Mouse (Mus musculus): ENCODE data around the gene Fam221a. TPM values are rescaled to one million over a fixed set of nuclear protein-coding genes. Genes with fewer than 3 reads are reported as not detected.

Gene Fam221a
- polyA plus RNA-seq, 1 experiment from 2014 or later = 3.2 TPM

DNA sequence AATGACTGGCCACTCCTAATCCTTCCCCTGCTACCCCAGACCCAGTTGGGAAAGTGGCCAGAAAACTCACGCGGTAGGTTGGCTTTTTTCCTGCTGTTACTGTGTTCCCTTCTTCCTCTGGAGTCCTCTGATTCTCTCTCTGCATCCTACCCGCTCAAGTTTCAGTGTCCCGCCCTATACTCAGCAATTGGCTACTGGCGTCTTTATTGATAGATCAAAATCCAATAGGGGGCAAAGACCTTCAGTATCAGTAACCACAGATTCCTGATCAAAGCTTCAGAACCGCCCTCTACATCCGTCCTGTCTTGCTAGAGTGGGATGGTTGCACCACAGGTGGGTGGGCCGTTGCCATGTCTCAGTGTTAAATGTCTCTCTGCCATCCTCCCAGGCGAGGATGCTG lies 29.0 kb upstream of the Fam221a start:
- 0 out of 2 replicates have a peak, but pooled peaks cover 6% of the 10 kb centered on the region for H3K36me3 ChIP-seq
- WGBS = 12% methylated on average over 9 of the region's 9 CpGs
- no peak overlapping the region for H3K27ac ChIP-seq (replicated peaks)
- no peaks in the 10 kb centered on the region for H3K4me1 ChIP-seq (replicated peaks)
- no peak overlapping the region for H3K4me2 ChIP-seq
- no peak overlapping the region for H3K9ac ChIP-seq
- no peak for ATAC-seq (ENCODE audit: low read depth)
- no peak overlapping the region for H3K4me3 ChIP-seq
- H3K9me3 ChIP-seq = no peaks in the 10 kb centered on the region
- no peaks in the 10 kb centered on the region for H3K27me3 ChIP-seq

DNA sequence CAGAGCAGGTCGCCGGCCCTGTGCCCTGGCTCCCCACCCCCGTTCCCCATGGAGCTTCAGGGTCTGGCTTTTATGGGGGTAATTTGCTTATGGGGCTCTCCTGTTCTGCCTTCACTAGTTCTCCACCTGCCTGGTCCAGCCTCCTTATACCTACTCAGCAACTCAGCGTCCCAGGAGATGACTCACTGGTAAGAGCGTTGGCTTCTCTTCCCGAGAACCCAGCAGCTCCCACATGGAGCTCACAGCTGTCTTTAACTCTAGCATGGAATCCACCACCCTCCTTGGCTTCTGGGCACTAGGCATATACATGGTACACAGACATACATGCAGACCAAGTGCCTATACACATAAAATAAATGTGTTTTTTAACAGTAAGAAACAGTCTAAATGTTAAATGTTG lies 28.4 kb upstream of the Fam221a start:
- ATAC-seq (ENCODE audit: low read depth) = no peak
- Histone ChIP-seq H3K4me1 (replicated peaks) (no peaks in the 10 kb centered on the region), H3K36me3 (0 out of 2 replicates have a peak, but pooled peaks cover 6% of the 10 kb centered on the region), H3K4me3 (no peak overlapping the region), H3K27me3 (no peaks in the 10 kb centered on the region), H3K4me2 (no peak overlapping the region), H3K9ac (no peak overlapping the region), H3K9me3 (no peaks in the 10 kb centered on the region), H3K27ac (replicated peaks) (no peak overlapping the region)
- WGBS = 21% methylated on average over 6 of the region's 6 CpGs

DNA sequence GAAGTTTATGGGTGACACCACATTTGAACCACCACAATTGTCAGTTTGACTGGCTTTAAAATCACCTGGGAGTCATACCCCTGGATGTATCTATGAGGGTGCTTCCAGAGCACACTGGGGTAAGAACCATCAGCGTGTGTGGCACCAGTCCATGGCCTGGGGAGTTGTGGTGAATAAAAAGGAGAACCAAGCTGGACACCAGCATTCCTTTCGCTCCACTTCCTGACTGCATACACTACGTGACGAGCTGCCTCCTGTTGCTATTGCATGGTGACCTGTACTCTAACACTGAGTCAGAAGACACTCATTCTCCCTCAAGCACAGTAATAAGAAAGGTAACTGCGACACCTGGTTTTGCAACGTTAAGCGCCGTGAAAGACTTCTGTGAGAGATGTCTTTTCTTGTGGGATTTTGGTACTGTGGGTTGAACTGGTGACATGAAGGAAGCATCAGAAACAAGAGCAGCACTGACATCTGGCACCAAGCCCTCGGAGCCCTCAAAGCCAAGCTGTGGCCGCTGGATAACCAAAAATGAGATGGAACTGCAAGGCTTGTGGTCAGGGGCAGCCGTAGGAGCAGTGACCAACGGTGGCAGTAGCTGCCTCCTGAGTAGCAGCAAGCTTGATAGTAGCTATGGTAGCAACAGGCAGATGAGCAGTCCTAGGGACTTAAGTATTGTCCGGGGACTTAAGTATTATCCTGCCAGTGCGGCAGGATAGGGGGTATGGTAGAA lies 23.6 kb upstream of the Fam221a start:
- Histone ChIP-seq H3K4me3 (no peak overlapping the region), H3K27me3 (no peaks in the 10 kb centered on the region), H3K9me3 (no peaks in the 10 kb centered on the region), H3K4me1 (replicated peaks) (no peaks in the 10 kb centered on the region), H3K27ac (replicated peaks) (no peak overlapping the region), H3K36me3 (no peaks in the 10 kb centered on the region), H3K9ac (no peak overlapping the region), H3K4me2 (no peak overlapping the region)
- 84% methylated on average over 14 of the region's 14 CpGs for WGBS
- ATAC-seq (ENCODE audit: low read depth) = no peak

DNA sequence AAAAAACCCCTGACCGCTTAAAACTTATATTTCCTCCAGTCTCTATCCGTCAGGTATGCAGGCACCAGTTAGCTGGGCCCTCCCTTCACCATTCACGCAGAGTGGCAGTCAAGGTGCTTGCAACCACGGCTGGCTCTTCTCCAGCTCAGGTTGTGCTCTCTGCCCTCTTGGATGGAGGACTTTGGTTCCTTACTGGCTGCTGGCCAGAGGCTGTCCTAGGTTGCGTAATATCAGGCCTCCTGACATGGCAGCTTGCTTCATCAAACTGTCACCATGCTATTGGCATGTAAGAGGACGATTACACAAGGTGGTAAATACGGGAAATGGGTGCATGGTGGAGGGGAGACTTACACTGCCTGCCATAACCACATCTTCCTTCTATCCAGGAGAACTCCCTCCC lies 17.7 kb upstream of the Fam221a start:
- H3K9me3 ChIP-seq = no peaks in the 10 kb centered on the region
- ATAC-seq (ENCODE audit: low read depth) = no peak
- no peaks in the 10 kb centered on the region for H3K36me3 ChIP-seq
- no peak overlapping the region for H3K27ac ChIP-seq (replicated peaks)
- no peak overlapping the region for H3K4me3 ChIP-seq
- H3K9ac ChIP-seq = no peak overlapping the region
- no peaks in the 10 kb centered on the region for H3K4me1 ChIP-seq (replicated peaks)
- 93% methylated on average over 7 of the region's 7 CpGs for WGBS
- H3K4me2 ChIP-seq = no peak overlapping the region
- H3K27me3 ChIP-seq = no peaks in the 10 kb centered on the region

DNA sequence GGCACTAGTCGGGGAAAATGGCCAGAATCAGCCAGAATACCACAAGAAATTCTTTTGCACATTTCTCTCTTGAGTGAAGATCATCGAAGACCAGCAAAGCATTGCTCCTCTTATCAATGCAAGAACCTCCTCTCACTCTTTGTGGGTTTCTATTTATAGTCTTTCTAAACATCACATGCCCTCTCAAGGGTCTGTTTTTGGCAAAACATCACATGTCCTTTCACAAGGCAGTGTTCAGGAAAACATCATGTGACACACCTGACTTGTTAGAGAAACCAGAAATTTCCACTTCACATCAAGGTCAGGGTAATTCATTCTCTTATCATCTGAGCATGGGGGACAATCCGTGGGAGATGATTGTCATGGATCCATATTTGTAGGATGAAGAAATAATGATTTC lies 12.9 kb upstream of the Fam221a start:
- no peak overlapping the region for H3K4me2 ChIP-seq
- H3K4me3 ChIP-seq = no peak overlapping the region
- no peak for ATAC-seq (ENCODE audit: low read depth)
- H3K9ac ChIP-seq = no peak overlapping the region
- no peaks in the 10 kb centered on the region for H3K36me3 ChIP-seq
- no peaks in the 10 kb centered on the region for H3K4me1 ChIP-seq (replicated peaks)
- no peaks in the 10 kb centered on the region for H3K9me3 ChIP-seq
- 89% methylated on average over 3 of the region's 3 CpGs for WGBS
- H3K27me3 ChIP-seq = no peaks in the 10 kb centered on the region
- no peak overlapping the region for H3K27ac ChIP-seq (replicated peaks)

DNA sequence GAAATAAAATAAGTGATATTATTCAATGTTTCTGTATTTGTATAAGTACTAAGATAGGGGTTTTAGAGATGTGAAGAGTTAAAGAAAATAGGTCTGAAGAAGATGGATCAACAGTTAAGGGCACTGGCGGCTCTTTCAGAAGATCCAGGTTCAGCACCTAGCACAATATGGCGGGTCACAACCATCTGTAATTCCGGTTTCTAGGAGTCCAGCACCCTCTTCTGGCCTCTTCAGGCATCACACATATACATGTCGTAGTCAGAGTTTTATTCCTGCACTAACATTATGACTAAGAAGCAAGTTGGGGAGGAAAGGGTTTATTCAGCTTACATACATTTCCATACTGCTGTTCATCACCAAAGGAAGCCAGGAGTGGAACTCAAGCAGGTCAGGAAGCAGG lies 12.4 kb upstream of the Fam221a start:
- no peak overlapping the region for H3K4me3 ChIP-seq
- ATAC-seq (ENCODE audit: low read depth) = no peak
- no peaks in the 10 kb centered on the region for H3K9me3 ChIP-seq
- no peak overlapping the region for H3K27ac ChIP-seq (replicated peaks)
- WGBS = 71% methylated on average over 4 of the region's 4 CpGs
- H3K4me1 ChIP-seq (replicated peaks) = no peaks in the 10 kb centered on the region
- no peaks in the 10 kb centered on the region for H3K36me3 ChIP-seq
- no peak overlapping the region for H3K9ac ChIP-seq
- H3K4me2 ChIP-seq = no peak overlapping the region
- no peaks in the 10 kb centered on the region for H3K27me3 ChIP-seq

DNA sequence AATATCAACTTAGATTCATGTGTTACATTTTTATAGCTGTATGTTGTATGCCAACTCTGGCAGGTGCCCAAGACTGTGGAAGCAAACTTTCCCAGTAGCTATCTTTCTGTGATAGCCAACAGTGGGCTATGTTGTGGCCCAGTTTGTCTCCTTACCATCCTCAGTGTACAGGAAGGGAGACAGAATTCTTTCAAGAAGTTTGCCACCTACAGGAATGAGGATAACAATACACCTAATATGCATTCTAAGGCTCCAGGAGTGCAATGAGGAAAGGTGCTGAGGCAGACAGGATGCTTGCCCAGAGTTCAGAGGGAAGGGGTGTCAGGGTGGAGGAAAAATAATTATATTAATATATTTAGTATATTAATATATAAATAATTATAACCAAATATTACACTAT lies 7.1 kb upstream of the Fam221a start:
- Histone ChIP-seq H3K27ac (replicated peaks) (no peak overlapping the region), H3K36me3 (no peaks in the 10 kb centered on the region), H3K27me3 (no peaks in the 10 kb centered on the region), H3K4me3 (no peak overlapping the region), H3K9ac (no peak overlapping the region), H3K4me1 (replicated peaks) (no peaks in the 10 kb centered on the region), H3K9me3 (no peaks in the 10 kb centered on the region), H3K4me2 (no peak overlapping the region)
- ATAC-seq (ENCODE audit: low read depth) = no peak

DNA sequence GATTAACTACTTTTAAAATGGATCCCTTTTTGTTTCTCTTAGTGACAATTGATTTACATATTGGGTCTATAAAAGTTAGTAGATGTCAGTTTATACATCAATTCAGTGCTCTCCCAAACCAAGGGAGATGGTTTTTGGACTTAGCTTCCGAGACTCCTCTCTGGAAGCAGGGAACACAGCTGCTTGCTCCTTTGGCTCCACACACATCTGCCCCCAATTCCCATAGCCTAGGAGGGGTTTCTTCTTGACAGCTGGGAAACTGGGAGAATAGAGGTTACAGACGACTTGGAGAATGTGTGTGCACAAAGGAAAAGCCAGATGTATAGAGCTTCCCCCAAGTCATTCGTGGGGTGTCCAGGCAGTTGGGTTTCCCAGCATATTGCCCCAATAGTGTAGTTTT lies 673 bp downstream of the Fam221a start:
- H3K27me3 ChIP-seq = no peaks in the 10 kb centered on the region
- H3K4me3 ChIP-seq = peak overlapping the region; percentile 57
- peak overlapping the region; percentile 79 for H3K4me2 ChIP-seq
- H3K36me3 ChIP-seq = no peaks in the 10 kb centered on the region
- no peak for ATAC-seq (ENCODE audit: low read depth)
- H3K27ac ChIP-seq (replicated peaks) = no peak overlapping the region
- no peaks in the 10 kb centered on the region for H3K9me3 ChIP-seq
- H3K9ac ChIP-seq = peak overlapping the region; percentile 67
- H3K4me1 ChIP-seq (replicated peaks) = peaks cover 11% of the 10 kb centered on the region
- 43% methylated on average over 3 of the region's 3 CpGs for WGBS

DNA sequence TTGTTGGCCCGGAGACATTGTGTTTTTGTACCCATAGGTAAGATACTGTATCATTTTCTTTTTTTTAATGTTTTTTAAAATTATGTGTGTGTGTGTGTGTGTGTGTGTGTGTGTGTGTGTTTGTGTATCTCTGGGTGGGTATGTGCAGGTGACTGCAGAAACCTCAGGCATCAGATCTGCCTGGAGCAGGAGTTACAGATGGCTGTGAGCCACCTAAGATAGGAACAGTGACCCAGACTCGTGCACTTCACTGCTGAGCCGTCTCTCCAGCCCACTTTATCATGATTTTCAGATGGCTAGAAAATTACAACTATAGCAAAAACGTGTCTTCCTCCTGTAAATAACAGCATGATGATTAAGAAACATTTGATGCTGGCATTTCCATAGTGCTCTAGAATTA lies 5.2 kb downstream of the Fam221a start:
- no peaks in the 10 kb centered on the region for H3K9me3 ChIP-seq
- no peaks in the 10 kb centered on the region for H3K27me3 ChIP-seq
- no peak overlapping the region for H3K4me3 ChIP-seq
- peaks cover 11% of the 10 kb centered on the region for H3K4me1 ChIP-seq (replicated peaks)
- 85% methylated on average over 4 of the region's 4 CpGs for WGBS
- no peak overlapping the region for H3K9ac ChIP-seq
- H3K27ac ChIP-seq (replicated peaks) = no peak overlapping the region
- no peak for ATAC-seq (ENCODE audit: low read depth)
- H3K4me2 ChIP-seq = no peak overlapping the region
- H3K36me3 ChIP-seq = no peaks in the 10 kb centered on the region

DNA sequence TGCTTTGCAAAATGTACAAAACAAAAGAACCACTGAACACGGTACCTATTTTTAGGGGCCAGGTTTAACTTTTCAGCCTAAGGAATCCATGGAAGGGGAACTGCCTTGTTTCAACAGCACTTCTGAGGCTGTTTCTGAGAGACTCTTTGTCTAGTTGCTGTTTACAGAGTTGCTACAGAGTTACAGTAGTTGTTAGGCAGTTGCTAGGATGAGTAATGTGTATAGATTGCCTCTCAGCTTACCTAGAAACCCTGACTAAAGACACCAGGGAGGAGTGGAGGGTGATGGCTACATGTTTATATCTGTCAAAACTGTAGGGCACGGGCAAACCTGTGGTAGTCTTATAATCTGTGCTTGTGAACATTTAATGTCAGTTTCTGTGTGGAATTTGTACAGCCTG lies 6.4 kb downstream of the Fam221a start:
- ATAC-seq (ENCODE audit: low read depth) = no peak
- WGBS = 72% methylated on average over 2 of the region's 2 CpGs
- Histone ChIP-seq H3K27ac (replicated peaks) (no peak overlapping the region), H3K9ac (no peak overlapping the region), H3K4me3 (no peak overlapping the region), H3K27me3 (no peaks in the 10 kb centered on the region), H3K4me1 (replicated peaks) (no peaks in the 10 kb centered on the region; the same call in 1 of the 2 replicates), H3K9me3 (no peaks in the 10 kb centered on the region), H3K4me2 (no peak overlapping the region), H3K36me3 (no peaks in the 10 kb centered on the region)

DNA sequence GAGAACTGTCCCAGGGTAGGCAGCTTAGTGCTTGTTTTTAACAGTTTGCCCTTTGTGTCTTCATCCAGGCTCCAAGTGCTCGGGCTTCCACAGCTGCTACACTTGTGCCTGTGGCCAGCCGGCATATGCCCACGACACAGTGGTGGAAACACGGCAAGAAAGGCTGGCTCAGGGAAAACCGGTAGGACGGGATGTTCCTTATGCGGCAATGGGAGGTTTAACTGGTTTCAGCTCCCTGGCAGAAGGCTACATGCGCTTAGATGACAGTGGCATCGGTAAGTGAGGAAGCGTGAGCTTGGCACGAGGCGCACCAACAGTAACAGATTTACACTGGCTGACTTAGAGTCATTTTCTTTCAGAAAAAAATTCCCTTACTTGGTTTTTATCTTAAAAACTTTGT lies 10.8 kb downstream of the Fam221a start:
- no peak overlapping the region for H3K27ac ChIP-seq (replicated peaks)
- H3K4me2 ChIP-seq = no peak overlapping the region
- H3K4me3 ChIP-seq = no peak overlapping the region
- no peak for ATAC-seq (ENCODE audit: low read depth)
- no peaks in the 10 kb centered on the region for H3K9me3 ChIP-seq
- 71% methylated on average over 12 of the region's 12 CpGs for WGBS
- no peak overlapping the region for H3K9ac ChIP-seq
- H3K36me3 ChIP-seq = no peaks in the 10 kb centered on the region
- no peaks in the 10 kb centered on the region for H3K27me3 ChIP-seq
- H3K4me1 ChIP-seq (replicated peaks) = no peaks in the 10 kb centered on the region

DNA sequence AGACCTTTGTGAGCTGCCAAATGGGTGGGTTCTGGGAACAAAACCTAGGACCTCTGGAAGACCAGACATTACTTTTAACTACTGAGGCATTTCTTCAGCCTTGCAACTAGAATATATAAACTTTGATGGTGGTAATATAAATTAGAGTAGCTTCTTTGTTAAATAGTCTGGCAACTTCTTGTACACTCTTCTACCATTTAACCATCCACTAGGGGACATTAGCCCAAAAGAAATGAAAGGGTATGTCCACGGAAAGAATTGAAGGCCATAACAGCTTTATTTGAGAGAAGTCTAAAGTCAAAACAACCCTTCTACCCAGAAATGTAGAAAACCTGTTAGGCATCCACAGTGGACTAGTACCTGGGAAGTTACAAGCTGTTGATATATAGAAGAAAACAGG lies 26.7 kb downstream of the Fam221a start:
- H3K9ac ChIP-seq = no peak overlapping the region
- no peak for ATAC-seq (ENCODE audit: low read depth)

DNA sequence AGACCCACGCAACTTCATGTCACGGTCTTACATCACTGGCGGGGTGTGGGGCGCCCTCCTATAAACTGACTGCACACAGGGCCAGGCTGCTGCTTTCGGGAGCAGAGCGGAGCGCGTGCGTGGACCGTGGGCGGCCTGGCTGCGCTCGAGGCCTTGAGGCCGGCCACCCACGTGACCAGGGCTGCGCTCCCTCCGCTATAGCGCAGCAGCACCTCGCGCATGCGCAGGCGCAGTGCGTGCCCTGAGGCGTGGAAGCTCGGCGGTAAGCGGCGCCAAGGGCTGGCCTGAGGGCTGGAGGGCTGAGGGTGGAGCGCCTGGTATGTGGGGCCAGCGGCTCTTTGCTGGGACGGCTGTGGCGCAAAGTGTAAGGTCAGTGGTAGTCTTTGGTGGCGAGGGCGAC lies 27.8 kb downstream of the Fam221a start, which contains the start of gene Stk31:
Gene Stk31 (plus strand): TSS at position 289 of the 400 bp plus-strand sequence.
- no peaks in the 10 kb centered on the region for H3K27me3 ChIP-seq
- H3K9me3 ChIP-seq = no peaks in the 10 kb centered on the region; the same call in 1 of the 2 replicates
- H3K4me2 ChIP-seq = no peak within 1 kb of the TSS
- ATAC-seq (ENCODE audit: low read depth) = no peak
- no peak within 1 kb of the TSS for H3K9ac ChIP-seq
- no peaks in the 10 kb centered on the region for H3K4me1 ChIP-seq (replicated peaks)
- H3K36me3 ChIP-seq = no peaks in the 10 kb centered on the region
- WGBS = 86% methylated on average over 34 of the region's 34 CpGs
- no peak within 1 kb of the TSS for H3K27ac ChIP-seq (replicated peaks)
- H3K4me3 ChIP-seq = no peak within 1 kb of the TSS

More for the DNA sequence above, 26.7 kb downstream of the Fam221a start:
- 74% methylated on average over 1 of the region's 1 CpGs for WGBS
- Histone ChIP-seq H3K4me1 (replicated peaks) (no peaks in the 10 kb centered on the region), H3K36me3 (no peaks in the 10 kb centered on the region), H3K4me3 (no peak overlapping the region), H3K27me3 (no peaks in the 10 kb centered on the region), H3K9me3 (no peaks in the 10 kb centered on the region; the same call in 1 of the 2 replicates), H3K27ac (replicated peaks) (no peak overlapping the region), H3K4me2 (no peak overlapping the region)

Measured in neural tube, embryonic 13.5 days (tissue).